Mouse (Mus musculus): ENCODE data around the gene Tacc3. TPM values are rescaled to one million over a fixed set of nuclear protein-coding genes. Genes with fewer than 3 reads are reported as not detected.

The Tacc3 gene
- polyA plus RNA-seq (2012; rRNA removed) = 8.4 and 9.1 TPM in 2 replicates

DNA sequence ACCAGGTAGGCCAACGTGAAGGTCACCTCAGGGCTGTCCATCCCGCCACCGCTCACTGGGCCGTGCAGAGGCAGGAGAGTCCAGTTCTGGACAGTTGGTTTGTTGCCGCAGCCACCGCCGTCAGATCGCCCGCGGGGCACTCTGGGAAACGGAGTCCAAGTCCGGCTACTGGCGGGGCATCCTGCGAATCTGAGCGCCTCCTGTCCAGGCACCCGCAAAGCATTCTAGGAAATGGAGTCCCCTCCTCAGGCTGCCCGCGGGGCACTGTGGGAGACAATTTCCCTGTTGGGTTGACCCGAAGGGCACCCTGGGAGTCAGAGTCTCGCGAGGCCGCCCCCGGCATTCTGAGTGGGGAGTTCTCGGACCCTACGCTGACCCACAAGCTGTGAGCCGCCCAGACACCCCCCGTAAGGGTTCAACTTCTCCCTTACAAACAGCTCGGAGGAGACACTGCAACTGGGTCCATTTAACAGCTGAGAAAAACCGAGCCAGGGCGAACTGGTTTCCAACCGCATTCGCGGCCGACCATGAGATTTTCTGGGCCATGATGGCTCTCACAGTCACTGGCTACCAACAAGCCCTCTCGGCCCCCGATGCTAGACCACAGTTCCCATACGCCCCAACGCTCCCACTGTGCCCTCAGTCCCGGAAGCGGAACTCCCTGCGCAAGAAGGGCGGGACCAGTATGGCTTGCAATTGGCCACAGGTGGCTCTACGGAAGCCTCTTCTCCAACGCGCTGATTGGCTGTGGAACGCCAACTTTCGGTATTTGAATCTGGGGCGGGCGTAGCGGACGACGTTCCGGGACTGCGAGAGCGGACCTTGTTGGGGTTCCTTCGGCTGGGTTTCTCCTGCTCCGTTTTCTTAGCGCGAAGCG lies at the start of gene Tacc3, which contains the start of gene Tmem129:
Tacc3 (plus strand) TSS at position 342 of the 877 bp plus-strand sequence.
Tmem129 (minus strand) TSS at position 630 of the 877 bp plus-strand sequence.
- peak; percentile 99 for DNase-seq (ENCODE audit: extremely low spot score in 1 of 2, low spot score in 1 of 2)

- DNase-seq (ENCODE audit: extremely low spot score in 1 of 2, low spot score in 1 of 2) = no peak
These were observed 48.7 kb upstream of the Tacc3 start for GRCm38 (mm10) chr5:33609226-33609625.

GRCm38 (mm10) chr5:33611795-33612194 lies 46.1 kb upstream of the Tacc3 start:
- DNase-seq (ENCODE audit: extremely low spot score in 1 of 2, low spot score in 1 of 2) = no peak

- no peak for DNase-seq (ENCODE audit: extremely low spot score in 1 of 2, low spot score in 1 of 2)
These were observed 43.5 kb upstream of the Tacc3 start for GRCm38 (mm10) chr5:33614391-33614790.

GRCm38 (mm10) chr5:33622671-33623070 lies 35.3 kb upstream of the Tacc3 start:
- DNase-seq (ENCODE audit: extremely low spot score in 1 of 2, low spot score in 1 of 2) = peak in 1 of 2 experiments; percentile 25

DNA sequence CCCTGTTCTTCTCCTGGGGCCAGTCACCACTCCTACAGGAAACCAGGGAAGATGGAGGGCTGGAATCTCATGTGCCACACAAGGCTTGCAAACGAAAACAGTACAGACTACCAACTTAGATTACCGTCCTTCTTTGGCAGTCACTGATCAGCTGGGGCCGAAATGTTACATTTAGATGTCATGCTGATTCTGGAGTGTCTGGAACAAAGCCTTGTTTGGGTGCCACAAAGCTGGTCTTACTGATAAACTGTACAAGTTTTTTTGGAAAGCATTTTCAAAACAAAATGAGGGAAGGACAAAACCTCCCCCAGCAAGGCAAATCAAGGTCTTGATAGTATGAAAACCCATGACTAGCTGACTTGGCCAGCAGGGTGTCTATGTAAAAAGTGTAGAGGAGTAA lies 34.2 kb upstream of the Tacc3 start:
- DNase-seq (ENCODE audit: extremely low spot score in 1 of 2, low spot score in 1 of 2) = no peak

GRCm38 (mm10) chr5:33627968-33628367 lies 30.0 kb upstream of the Tacc3 start:
- DNase-seq (ENCODE audit: extremely low spot score in 1 of 2, low spot score in 1 of 2) = no peak

GRCm38 (mm10) chr5:33628820-33629300 lies 29.1 kb upstream of the Tacc3 start:
- DNase-seq (ENCODE audit: extremely low spot score in 1 of 2, low spot score in 1 of 2) = peak in 1 of 2 experiments; percentile 51

DNA sequence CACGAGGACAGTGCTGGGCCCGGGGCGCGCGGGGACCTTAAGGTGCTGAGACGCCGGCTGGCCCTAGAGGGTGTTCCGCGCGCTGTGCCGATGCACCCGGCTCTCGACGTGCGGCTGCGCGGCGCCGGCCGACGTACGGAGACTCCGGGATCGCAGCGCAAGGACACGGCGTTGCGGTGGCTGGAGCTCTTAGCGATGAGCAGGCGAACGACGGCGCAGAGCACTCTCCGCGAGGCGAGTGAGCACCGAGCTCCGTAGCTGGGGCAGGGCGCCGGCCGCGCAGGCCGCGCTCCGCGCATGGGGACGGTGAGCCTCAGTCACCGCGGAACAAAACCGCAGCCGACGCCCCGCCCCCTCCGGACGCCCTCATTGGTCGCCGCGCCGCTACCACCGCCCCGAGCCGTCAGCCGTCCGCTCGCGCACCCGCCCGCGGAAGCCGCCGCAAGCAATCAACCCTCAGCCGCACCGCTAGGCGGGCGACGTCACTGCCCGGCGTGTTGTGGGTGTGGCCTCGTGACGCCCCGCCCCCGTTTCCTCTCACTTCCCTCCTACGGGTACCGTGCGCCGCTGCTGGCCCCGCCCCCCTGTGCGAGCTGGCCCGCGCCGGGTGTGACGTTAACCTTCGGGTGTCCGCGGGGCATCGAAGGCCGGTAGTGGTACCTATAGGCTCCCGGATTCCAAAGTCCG lies 28.5 kb upstream of the Tacc3 start, which contains the start of the genes Fam53a and Gm9903:
Fam53a (minus strand) TSS at position 335 of the 687 bp plus-strand sequence.
Gm9903 (plus strand) TSS at position 625 of the 687 bp plus-strand sequence.
- peak; percentile 98 to 100 for DNase-seq (ENCODE audit: extremely low spot score in 1 of 2, low spot score in 1 of 2)

- DNase-seq (ENCODE audit: extremely low spot score in 1 of 2, low spot score in 1 of 2) = peak in 1 of 2 experiments; percentile 36
These were observed 27.9 kb upstream of the Tacc3 start for GRCm38 (mm10) chr5:33630061-33630460.

DNA sequence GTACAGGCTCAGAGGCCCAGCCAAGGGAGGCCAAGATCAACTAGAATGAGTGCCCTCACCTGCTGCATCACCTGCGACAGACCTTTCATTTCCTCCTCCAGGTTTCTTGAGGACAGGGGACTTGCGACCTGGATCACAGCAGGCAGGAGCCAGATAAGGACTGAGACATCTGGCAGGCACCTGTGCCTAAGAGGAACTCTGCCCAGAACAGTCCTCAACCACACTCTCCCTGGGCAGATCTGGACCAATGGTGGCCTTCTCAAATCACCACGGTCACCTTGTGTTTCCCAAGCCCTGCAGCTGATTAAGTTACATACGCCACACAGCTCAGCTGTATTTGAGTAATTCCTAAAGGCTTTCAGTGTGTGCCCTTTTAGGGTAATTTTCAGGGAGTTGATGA lies 27.3 kb upstream of the Tacc3 start:
- DNase-seq (ENCODE audit: extremely low spot score in 1 of 2, low spot score in 1 of 2) = no peak

DNA sequence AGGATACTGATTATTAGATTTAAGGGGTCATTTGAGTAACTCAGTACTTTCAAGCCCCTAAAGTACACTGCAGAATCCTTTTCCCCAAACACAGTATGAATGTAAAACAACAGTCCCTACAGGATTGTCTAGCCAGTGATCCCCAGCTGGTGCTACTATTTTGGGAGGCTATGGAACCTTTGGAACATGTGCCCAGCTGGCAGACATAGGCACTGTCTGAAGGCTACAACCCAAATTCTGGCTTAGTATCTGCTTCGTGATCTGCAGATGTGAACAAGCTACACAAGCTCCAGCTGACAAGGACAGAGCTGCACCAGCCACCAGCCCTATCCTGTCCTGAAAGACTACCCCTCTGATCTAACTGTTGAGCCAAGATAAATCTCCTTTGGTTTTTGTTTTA lies 25.4 kb upstream of the Tacc3 start:
- DNase-seq (ENCODE audit: extremely low spot score in 1 of 2, low spot score in 1 of 2) = no peak

DNA sequence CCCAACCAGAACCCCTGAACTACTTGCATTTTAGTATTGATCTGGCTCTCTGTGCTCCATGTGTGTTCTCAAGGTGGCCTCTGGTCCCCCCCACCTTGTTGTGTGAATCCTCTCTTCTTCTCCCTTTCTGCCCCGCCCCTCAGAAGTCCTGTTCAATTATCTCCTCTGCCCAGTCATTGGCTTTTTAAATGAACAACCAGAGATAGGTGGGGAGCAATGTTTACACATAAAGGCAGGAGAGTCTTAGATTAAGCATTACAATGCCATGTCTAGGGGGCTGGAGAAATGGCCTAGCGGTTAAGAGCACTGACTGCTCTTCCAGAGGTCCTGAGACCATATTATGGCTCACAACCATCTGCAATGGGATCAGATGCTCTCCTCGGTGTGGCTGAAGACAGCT lies 22.6 kb upstream of the Tacc3 start:
- no peak for DNase-seq (ENCODE audit: extremely low spot score in 1 of 2, low spot score in 1 of 2)

GRCm38 (mm10) chr5:33637606-33638350 lies 20.1 kb upstream of the Tacc3 start:
- no peak for DNase-seq (ENCODE audit: extremely low spot score in 1 of 2, low spot score in 1 of 2)

- no peak for DNase-seq (ENCODE audit: extremely low spot score in 1 of 2, low spot score in 1 of 2)
These were observed 19.1 kb upstream of the Tacc3 start for GRCm38 (mm10) chr5:33638826-33639225.

DNA sequence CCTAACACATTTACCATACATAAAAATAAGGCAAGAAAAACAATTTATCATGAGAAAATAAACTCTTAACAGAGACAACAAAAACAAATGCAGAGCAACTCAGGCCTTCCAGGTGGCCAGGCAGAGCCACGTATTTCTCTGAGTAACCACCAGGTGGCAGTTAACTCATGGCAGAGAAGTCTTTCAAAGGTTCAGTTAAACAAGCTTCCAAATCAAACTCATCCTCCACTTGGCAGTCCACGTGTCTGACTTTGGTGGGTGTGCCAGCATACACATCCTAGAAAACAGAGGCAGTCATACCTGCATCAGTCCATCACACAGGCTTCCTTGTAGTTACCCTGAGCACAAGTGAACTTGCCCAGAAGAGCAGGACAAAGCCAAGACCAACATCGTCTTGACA lies 17.3 kb upstream of the Tacc3 start:
- peak in 1 of 2 experiments; percentile 75 for DNase-seq (ENCODE audit: extremely low spot score in 1 of 2, low spot score in 1 of 2)

DNA sequence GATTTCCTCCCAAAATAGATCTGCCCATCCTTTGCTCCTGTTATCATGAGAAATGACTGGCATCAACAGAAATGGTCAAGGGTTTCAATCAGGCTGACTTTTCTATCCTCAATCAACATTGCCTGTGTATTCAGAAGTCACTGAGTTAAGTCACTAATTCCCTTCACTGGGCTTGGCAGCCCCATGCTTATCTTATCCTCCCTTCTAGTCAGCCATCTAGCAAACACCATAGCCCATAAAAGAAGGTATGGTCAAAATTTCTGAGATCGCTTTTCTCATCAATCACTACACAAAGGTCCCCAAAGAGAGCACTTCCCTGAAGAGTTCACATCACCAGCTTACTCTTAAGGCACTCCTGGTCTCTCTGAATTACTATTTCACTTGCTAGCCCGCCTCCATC lies 6.9 kb upstream of the Tacc3 start:
- DNase-seq (ENCODE audit: extremely low spot score in 1 of 2, low spot score in 1 of 2) = no peak

DNA sequence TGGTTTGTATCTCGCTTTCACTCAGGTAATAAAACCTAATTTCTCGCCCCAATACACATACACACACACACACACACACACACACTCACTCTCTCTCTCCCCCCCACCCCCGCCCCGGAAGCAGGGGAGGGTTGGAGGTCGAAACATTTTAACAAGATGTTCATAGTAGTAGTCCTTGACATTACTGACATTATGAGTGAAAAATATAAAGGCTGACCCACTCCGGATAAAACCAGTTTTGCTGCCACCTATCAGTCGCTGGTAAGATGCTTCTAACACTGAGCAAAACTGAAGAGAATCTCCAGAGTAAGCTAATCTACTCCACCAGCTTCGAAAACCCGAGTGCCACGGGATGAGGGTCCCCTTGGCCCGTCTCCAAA lies 6.4 kb upstream of the Tacc3 start:
- no peak for DNase-seq (ENCODE audit: extremely low spot score in 1 of 2, low spot score in 1 of 2)

DNA sequence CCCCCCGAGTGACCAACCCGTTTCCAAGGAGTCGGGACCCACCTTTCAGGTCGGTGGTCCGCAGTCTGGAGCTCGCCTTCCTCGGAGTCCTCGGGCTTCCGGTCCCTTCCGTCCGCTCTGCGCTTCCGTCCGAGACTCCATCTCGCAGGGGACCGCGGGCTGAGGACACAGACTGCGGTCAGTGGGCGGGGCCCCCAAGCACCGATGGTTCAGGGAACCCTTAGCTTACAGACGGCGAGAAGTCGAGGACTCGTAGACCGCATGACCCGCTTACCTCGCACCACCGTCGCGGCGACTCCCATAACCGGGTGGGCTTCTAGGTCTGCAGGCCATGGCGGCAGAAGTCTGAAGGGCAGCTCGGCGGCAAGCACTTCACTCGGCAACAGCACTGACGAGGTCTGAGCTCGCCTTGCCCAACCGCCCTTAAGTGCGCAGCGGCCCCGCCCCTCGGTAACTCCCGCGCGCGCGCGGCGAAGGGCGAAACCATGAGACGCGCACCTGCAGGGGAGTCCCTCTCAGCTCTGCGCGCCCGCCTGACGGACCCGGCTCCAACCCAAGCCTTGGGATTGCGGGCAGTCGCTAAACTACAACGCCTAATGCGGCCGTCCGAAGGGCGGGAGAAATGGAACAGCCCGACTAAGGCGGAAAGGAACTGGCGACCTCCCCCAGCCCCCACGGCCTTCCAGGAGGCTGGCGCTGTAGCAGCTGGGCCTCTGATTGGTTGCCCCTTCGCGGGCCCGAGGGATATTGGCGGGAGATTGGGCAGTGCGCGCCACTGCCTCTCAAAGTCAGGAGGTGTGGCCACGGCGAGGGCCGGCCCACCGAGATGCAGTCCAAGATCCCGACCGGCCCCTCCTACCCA lies 5.8 kb upstream of the Tacc3 start, which contains the start of gene Slbp:
Slbp (minus strand) TSS at position 654 of the 862 bp plus-strand sequence.
- peak; percentile 93 to 95 for DNase-seq (ENCODE audit: extremely low spot score in 1 of 2, low spot score in 1 of 2)

GRCm38 (mm10) chr5:33652783-33653173 lies 5.2 kb upstream of the Tacc3 start:
- no peak for DNase-seq (ENCODE audit: extremely low spot score in 1 of 2, low spot score in 1 of 2)
